Mouse (Mus musculus) lung, postnatal 0 days (tissue): ENCODE data around the gene Hmx3. TPM values are rescaled to one million over a fixed set of nuclear protein-coding genes. Genes with fewer than 3 reads are reported as not detected.

Experiments
- ATAC-seq: fragments of 200-750 bp; cut with Nextera tagmentation; 2 replicates; pipeline ENCODE4 v1.8.0; 2017; ENCODE audit warnings: moderate library complexity
- DNase-seq: peaks from one replicate; pipeline ENCODE4 v3.0.0-alpha.2; 2016; ENCODE audit warnings: low spot score
- H3K27ac ChIP-seq: fragments of 300-500 bp; sonication (generic); 2 replicates; pipeline ENCODE4 v1.5.1; 2014; ENCODE audit warnings: antibody characterized with exemption, mild to moderate bottlenecking, low read length, mixed read lengths
- H3K27me3 ChIP-seq: fragments of 300-500 bp; sonication (generic); replicated peaks from 2 replicates; pipeline ENCODE4 v1.6.1; 2014; ENCODE audit warnings: low read length, mixed read lengths; ENCODE audit not compliant: insufficient read depth
- H3K36me3 ChIP-seq: fragments of 300-500 bp; sonication (generic); 2 replicates; pipeline ENCODE4 v1.6.1; 2014; ENCODE audit warnings: low read length, mixed read lengths; ENCODE audit not compliant: insufficient read depth
- H3K4me1 ChIP-seq: fragments of 300-500 bp; sonication (generic); 2 replicates; pipeline ENCODE4 v1.6.1; 2014; ENCODE audit warnings: antibody characterized with exemption, low read depth, low read length, mixed read lengths; ENCODE audit not compliant: insufficient read depth
- H3K4me2 ChIP-seq: fragments of 300-500 bp; sonication (generic); replicated peaks from 2 replicates; pipeline ENCODE4 v1.6.1; 2014; ENCODE audit warnings: low read depth, mild to moderate bottlenecking, low read length, moderate library complexity, mixed read lengths
- H3K4me3 ChIP-seq: fragments of 300-500 bp; sonication (generic); 2 replicates; pipeline ENCODE4 v1.5.1; 2014; ENCODE audit warnings: low read depth, low read length
- H3K9ac ChIP-seq: fragments of 300-500 bp; sonication (generic); replicated peaks from 2 replicates; pipeline ENCODE4 v1.6.1; 2014; ENCODE audit warnings: low read depth, mild to moderate bottlenecking
- H3K9me3 ChIP-seq: fragments of 300-500 bp; sonication (generic); 2 replicates; pipeline ENCODE4 v1.6.1; 2016; ENCODE audit warnings: low read length, mixed read lengths
- CTCF ChIP-seq: IDR thresholded peaks from 2 replicates; pipeline ENCODE4 v1.5.1; 2016; ENCODE audit warnings: antibody characterized with exemption, mild to moderate bottlenecking
- EP300 ChIP-seq: IDR thresholded peaks from 2 replicates; pipeline ENCODE4 v1.6.1; 2016; ENCODE audit warnings: antibody characterized with exemption, mild to moderate bottlenecking, control low read depth
- WGBS: fragments of 180-500 bp; shearing (Covaris S2); extraction: QIAGEN DNeasy Blood & Tissue Kit; methylation state at CpG from one replicate; pipeline ENCODE4 v1.1.7; 2014; 5-methylcytosine and 5-hydroxymethylcytosine counted together
- polyA plus RNA-seq: library from polyadenylated mRNA; unstranded; fragments of >200 nt; fragmentation: Nextera tagmentation; extraction: Ambion mirVana; gene quantifications from 2 replicates; pipeline ENCODE4 v1.2.1, GENCODE M21; 2015

The Hmx3 gene
- polyA plus RNA-seq, 1 experiment from 2014 or later: not detected

GRCm38 (mm10) chr7:131555301-131556081 lies 12.8 kb downstream of the Hmx3 start:
- Histone ChIP-seq H3K9me3 (no peaks in the 10 kb centered on the region), H3K4me2 (peak overlapping the region; percentile 37; the same call in 1 of the 2 replicates), H3K9ac (no peak overlapping the region), H3K36me3 (no peaks in the 10 kb centered on the region), H3K27ac (no peak overlapping the region), H3K4me3 (0 out of 2 replicates have a peak overlapping the region, but pooled peaks have one; percentile 14), H3K27me3 (peaks cover 79% of the 10 kb centered on the region), H3K4me1 (peaks cover 7% of the 10 kb centered on the region)
- TF ChIP-seq CTCF (peak; percentile 23), EP300 (no peak)
- under 1% methylated on average over 68 of the region's 68 CpGs for WGBS
- no peak for DNase-seq
- ATAC-seq: no peak

DNA sequence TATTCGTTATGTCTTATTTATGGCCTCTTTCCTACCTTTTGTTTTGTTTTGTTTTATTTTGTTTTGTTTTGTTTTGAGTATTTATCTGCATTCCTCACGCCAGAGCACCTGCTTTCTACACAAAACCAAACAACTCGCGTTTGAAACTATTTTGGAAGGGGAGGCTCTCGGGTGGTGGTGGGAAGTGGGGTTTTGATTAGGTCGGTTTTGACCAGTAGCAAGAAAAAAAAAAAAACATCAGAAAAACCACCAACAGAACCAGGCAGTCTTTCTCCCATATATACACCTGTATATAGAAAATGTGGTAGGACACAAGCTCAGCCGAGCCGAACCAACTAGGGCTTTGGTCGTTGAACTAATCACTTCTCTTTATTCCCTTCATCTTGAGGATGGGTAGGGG lies 13.4 kb downstream of the Hmx3 start:
- H3K36me3 ChIP-seq: no peaks in the 10 kb centered on the region
- DNase-seq (no peak), ATAC-seq (no peak)
- H3K4me3 ChIP-seq: no peak overlapping the region
- H3K27ac ChIP-seq: no peak overlapping the region
- TF ChIP-seq EP300 (no peak), CTCF (no peak)
- H3K4me2 ChIP-seq: peak overlapping the region; percentile 37; the same call in 1 of the 2 replicates
- no peaks in the 10 kb centered on the region for H3K9me3 ChIP-seq
- H3K9ac ChIP-seq: no peak overlapping the region
- H3K4me1 ChIP-seq: peaks cover 7% of the 10 kb centered on the region
- H3K27me3 ChIP-seq: peaks cover 72% of the 10 kb centered on the region
- WGBS: 2% methylated on average over 9 of the region's 9 CpGs

DNA sequence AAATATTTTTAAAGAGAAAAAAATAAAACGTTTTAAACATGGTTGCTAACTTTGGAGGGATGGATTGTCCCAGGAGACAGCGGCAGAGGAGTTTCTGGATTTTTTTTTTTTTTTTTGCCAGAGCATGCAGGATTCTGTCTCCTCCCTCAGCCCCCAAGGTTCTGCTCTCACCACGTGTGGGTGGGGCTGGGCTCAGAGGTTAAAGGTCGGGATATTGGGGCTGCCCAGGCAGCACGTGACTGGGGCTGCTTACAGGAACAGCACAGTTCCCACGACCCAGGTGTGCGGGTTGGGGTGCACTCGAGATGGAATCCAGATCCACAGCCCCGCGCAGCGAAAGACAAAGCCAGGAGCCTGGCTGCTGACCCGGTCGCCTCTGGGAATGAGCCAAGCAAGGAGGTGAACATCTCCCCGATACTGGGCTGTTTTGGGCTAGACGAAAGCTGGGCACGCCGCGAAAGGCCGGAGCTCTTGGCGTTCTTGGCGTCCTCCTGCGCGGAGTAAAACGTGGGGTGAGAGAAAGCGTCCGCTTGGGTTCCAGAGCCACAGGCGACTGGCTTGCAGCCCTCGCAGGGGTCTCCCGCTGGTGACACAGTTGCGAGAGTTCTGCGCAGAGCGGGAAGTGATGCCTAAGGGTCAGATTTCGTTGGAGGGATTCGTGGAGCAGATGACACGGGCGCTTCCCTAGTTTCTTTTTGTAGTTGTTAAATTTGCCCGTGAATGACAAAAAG lies 14.0 kb downstream of the Hmx3 start:
- Histone ChIP-seq H3K4me3 (0 out of 2 replicates have a peak overlapping the region, but pooled peaks have one; percentile 2), H3K27me3 (peaks cover 66% of the 10 kb centered on the region)
- under 1% methylated on average over 37 of the region's 37 CpGs for WGBS

DNA sequence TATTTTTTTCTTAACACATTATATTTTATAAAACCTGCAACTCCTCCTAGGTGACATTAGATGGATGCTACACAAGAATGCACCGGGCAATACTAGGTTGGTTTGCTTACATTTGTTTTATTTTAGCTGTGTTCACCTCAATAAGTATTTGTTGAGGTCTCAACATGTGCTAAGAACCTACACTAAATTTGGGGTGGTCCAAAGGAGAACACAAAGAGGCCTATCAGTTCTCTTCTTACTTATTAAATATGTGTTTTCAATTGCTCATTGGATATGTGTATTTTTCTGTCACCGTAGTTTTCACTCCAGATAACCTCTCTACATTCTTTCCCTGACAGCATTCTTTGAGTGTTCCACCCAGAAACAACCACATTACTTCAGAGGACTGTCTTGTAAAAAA lies 15.1 kb downstream of the Hmx3 start:
- no peaks in the 10 kb centered on the region for H3K9me3 ChIP-seq
- WGBS: 20% methylated on average over 2 of the region's 2 CpGs
- ATAC-seq (no peak), DNase-seq (no peak)
- no peak overlapping the region for H3K4me2 ChIP-seq
- peaks cover 56% of the 10 kb centered on the region for H3K27me3 ChIP-seq
- H3K9ac ChIP-seq: no peak overlapping the region
- peaks cover 7% of the 10 kb centered on the region for H3K4me1 ChIP-seq
- no peak overlapping the region for H3K4me3 ChIP-seq
- TF ChIP-seq EP300 (no peak), CTCF (no peak)
- H3K27ac ChIP-seq: no peak overlapping the region
- H3K36me3 ChIP-seq: no peaks in the 10 kb centered on the region

More for the DNA sequence above, 14.0 kb downstream of the Hmx3 start:
- H3K9me3 ChIP-seq: no peaks in the 10 kb centered on the region
- DNase-seq (no peak), ATAC-seq (no peak)
- H3K36me3 ChIP-seq: no peaks in the 10 kb centered on the region
- no peak overlapping the region for H3K27ac ChIP-seq
- TF ChIP-seq EP300 (no peak), CTCF (no peak)
- no peak overlapping the region for H3K4me2 ChIP-seq
- H3K9ac ChIP-seq: no peak overlapping the region
- H3K4me1 ChIP-seq: peaks cover 7% of the 10 kb centered on the region

GRCm38 (mm10) chr7:131559986-131560696 lies 17.5 kb downstream of the Hmx3 start, which contains the start of gene Bub3:
Bub3 (plus strand) TSS chr7:131560222.
- Histone ChIP-seq H3K36me3 (peaks cover 4% of the 10 kb centered on the region; the same call in 1 of the 2 replicates), H3K9me3 (no peaks in the 10 kb centered on the region), H3K4me2 (peak within 1 kb of the TSS; percentile 73), H3K9ac (peak within 1 kb of the TSS; percentile 50), H3K27me3 (peaks cover 34% of the 10 kb centered on the region), H3K4me3 (peak within 1 kb of the TSS; percentile 70), H3K27ac (peak within 1 kb of the TSS; percentile 80), H3K4me1 (peaks cover 4% of the 10 kb centered on the region; the same call in 1 of the 2 replicates)
- TF ChIP-seq EP300 (no peak), CTCF (no peak)
- DNase-seq: peak; percentile 99
- ATAC-seq: peak; percentile 95
- WGBS: under 1% methylated on average over 45 of the region's 51 CpGs
